Mouse (Mus musculus): ENCODE results near the gene Clk1. TPM values are rescaled to one million over a fixed set of nuclear protein-coding genes. Genes with fewer than 3 reads are reported as not detected.

Gene Clk1
- polyA plus RNA-seq, 1 experiment = 48.1 TPM

- Histone ChIP-seq H3K27me3 (ENCODE audit: control insufficient read depth, insufficient read depth, low read length) (no peaks in the 10 kb centered on the region), H3K27ac (ENCODE audit: insufficient read depth, low read length) (no peak overlapping the region), H3K36me3 (ENCODE audit: control insufficient read depth, insufficient read depth, low read length) (peaks cover 45% of the 10 kb centered on the region), H3K4me1 (ENCODE audit: control insufficient read depth, insufficient read depth, insufficient read length) (no peaks in the 10 kb centered on the region), H3K4me3 (ENCODE audit: extremely low read depth, insufficient read depth, insufficient read length) (no peak overlapping the region)
- TF ChIP-seq CTCF (IDR thresholded peaks at IDR 0.05; ENCODE audit: extremely low read depth, insufficient read depth, insufficient read length, insufficient replicate concordance) (no peak), POLR2A (IDR thresholded peaks at IDR 0.05; ENCODE audit: low read depth, low read length) (no peak)
- DNase-seq (ENCODE audit: low read depth in 1 of 2, low spot score in 2 of 2) = no peak
- 76% methylated on average over 5 of the region's 5 CpGs for whole genome bisulfite sequencing
Measured at GRCm38 (mm10) chr1:58409553-58410197, 14.2 kb downstream of the Clk1 start.

- no peak overlapping the region for H3K4me3 ChIP-seq (ENCODE audit: extremely low read depth, insufficient read depth, insufficient read length)
- no peak for TF ChIP-seq POLR2A (IDR thresholded peaks at IDR 0.05; ENCODE audit: low read depth, low read length)
- TF ChIP-seq CTCF (IDR thresholded peaks at IDR 0.05; ENCODE audit: extremely low read depth, insufficient read depth, insufficient read length, insufficient replicate concordance) = no peak
- H3K36me3 ChIP-seq (ENCODE audit: control insufficient read depth, insufficient read depth, low read length) = peaks cover 41% of the 10 kb centered on the region
- H3K4me1 ChIP-seq (ENCODE audit: control insufficient read depth, insufficient read depth, insufficient read length) = no peaks in the 10 kb centered on the region
- H3K27me3 ChIP-seq (ENCODE audit: control insufficient read depth, insufficient read depth, low read length) = no peaks in the 10 kb centered on the region
- H3K27ac ChIP-seq (ENCODE audit: insufficient read depth, low read length) = no peak overlapping the region
- no peak for DNase-seq (ENCODE audit: low read depth in 1 of 2, low spot score in 2 of 2)
- 89% methylated on average over 6 of the region's 6 CpGs for WGBS
Measured at GRCm38 (mm10) chr1:58408141-58408540, 15.7 kb downstream of the Clk1 start.

- 98% methylated on average over 7 of the region's 7 CpGs for WGBS
- Histone ChIP-seq H3K4me3 (ENCODE audit: extremely low read depth, insufficient read depth, insufficient read length) (no peak overlapping the region), H3K27me3 (ENCODE audit: control insufficient read depth, insufficient read depth, low read length) (no peaks in the 10 kb centered on the region), H3K4me1 (ENCODE audit: control insufficient read depth, insufficient read depth, insufficient read length) (no peaks in the 10 kb centered on the region), H3K27ac (ENCODE audit: insufficient read depth, low read length) (no peak overlapping the region), H3K36me3 (ENCODE audit: control insufficient read depth, insufficient read depth, low read length) (peaks cover 43% of the 10 kb centered on the region)
- DNase-seq (ENCODE audit: low read depth in 1 of 2, low spot score in 2 of 2) = no peak
- no peak for TF ChIP-seq CTCF (IDR thresholded peaks at IDR 0.05; ENCODE audit: extremely low read depth, insufficient read depth, insufficient read length, insufficient replicate concordance)
- no peak for TF ChIP-seq POLR2A (IDR thresholded peaks at IDR 0.05; ENCODE audit: low read depth, low read length)
Measured at GRCm38 (mm10) chr1:58407321-58407720, 16.5 kb downstream of the Clk1 start.

GRCm38 (mm10) chr1:58403745-58404144 lies 20.1 kb downstream of the Clk1 start:
- no peak overlapping the region for H3K4me3 ChIP-seq (ENCODE audit: extremely low read depth, insufficient read depth, insufficient read length)
- no peak for DNase-seq (ENCODE audit: low read depth in 1 of 2, low spot score in 2 of 2)
- H3K27ac ChIP-seq (ENCODE audit: insufficient read depth, low read length) = no peak overlapping the region
- peaks cover 43% of the 10 kb centered on the region for H3K36me3 ChIP-seq (ENCODE audit: control insufficient read depth, insufficient read depth, low read length)
- no peaks in the 10 kb centered on the region for H3K4me1 ChIP-seq (ENCODE audit: control insufficient read depth, insufficient read depth, insufficient read length)
- no peaks in the 10 kb centered on the region for H3K27me3 ChIP-seq (ENCODE audit: control insufficient read depth, insufficient read depth, low read length)
- TF ChIP-seq CTCF (IDR thresholded peaks at IDR 0.05; ENCODE audit: extremely low read depth, insufficient read depth, insufficient read length, insufficient replicate concordance) (no peak), POLR2A (IDR thresholded peaks at IDR 0.05; ENCODE audit: low read depth, low read length) (no peak)
- WGBS = 90% methylated on average over 5 of the region's 5 CpGs

GRCm38 (mm10) chr1:58401396-58401795 lies 22.5 kb downstream of the Clk1 start:
- no peak for DNase-seq (ENCODE audit: low read depth in 1 of 2, low spot score in 2 of 2)
- Histone ChIP-seq H3K4me1 (ENCODE audit: control insufficient read depth, insufficient read depth, insufficient read length) (no peaks in the 10 kb centered on the region), H3K27ac (ENCODE audit: insufficient read depth, low read length) (no peak overlapping the region), H3K36me3 (ENCODE audit: control insufficient read depth, insufficient read depth, low read length) (peaks cover 52% of the 10 kb centered on the region), H3K4me3 (ENCODE audit: extremely low read depth, insufficient read depth, insufficient read length) (no peak overlapping the region), H3K27me3 (ENCODE audit: control insufficient read depth, insufficient read depth, low read length) (no peaks in the 10 kb centered on the region)
- TF ChIP-seq POLR2A (IDR thresholded peaks at IDR 0.05; ENCODE audit: low read depth, low read length) (no peak), CTCF (IDR thresholded peaks at IDR 0.05; ENCODE audit: extremely low read depth, insufficient read depth, insufficient read length, insufficient replicate concordance) (no peak)
- WGBS = 95% methylated on average over 6 of the region's 6 CpGs

GRCm38 (mm10) chr1:58397731-58398130 lies 26.1 kb downstream of the Clk1 start:
- H3K4me3 ChIP-seq (ENCODE audit: extremely low read depth, insufficient read depth, insufficient read length) = no peak overlapping the region
- 95% methylated on average over 6 of the region's 6 CpGs for WGBS
- TF ChIP-seq POLR2A (IDR thresholded peaks at IDR 0.05; ENCODE audit: low read depth, low read length) (no peak), CTCF (IDR thresholded peaks at IDR 0.05; ENCODE audit: extremely low read depth, insufficient read depth, insufficient read length, insufficient replicate concordance) (no peak)
- no peak overlapping the region for H3K27ac ChIP-seq (ENCODE audit: insufficient read depth, low read length)
- no peaks in the 10 kb centered on the region for H3K4me1 ChIP-seq (ENCODE audit: control insufficient read depth, insufficient read depth, insufficient read length)
- H3K36me3 ChIP-seq (ENCODE audit: control insufficient read depth, insufficient read depth, low read length) = peaks cover 40% of the 10 kb centered on the region
- H3K27me3 ChIP-seq (ENCODE audit: control insufficient read depth, insufficient read depth, low read length) = 0 out of 2 replicates have a peak, but pooled peaks cover 1% of the 10 kb centered on the region
- no peak for DNase-seq (ENCODE audit: low read depth in 1 of 2, low spot score in 2 of 2)

GRCm38 (mm10) chr1:58396179-58396578 lies 27.7 kb downstream of the Clk1 start:
- WGBS = 93% methylated on average over 1 of the region's 1 CpGs
- H3K27me3 ChIP-seq (ENCODE audit: control insufficient read depth, insufficient read depth, low read length) = 0 out of 2 replicates have a peak, but pooled peaks cover 1% of the 10 kb centered on the region
- no peak for DNase-seq (ENCODE audit: low read depth in 1 of 2, low spot score in 2 of 2)
- TF ChIP-seq POLR2A (IDR thresholded peaks at IDR 0.05; ENCODE audit: low read depth, low read length) (no peak), CTCF (IDR thresholded peaks at IDR 0.05; ENCODE audit: extremely low read depth, insufficient read depth, insufficient read length, insufficient replicate concordance) (no peak)
- no peak overlapping the region for H3K27ac ChIP-seq (ENCODE audit: insufficient read depth, low read length)
- peaks cover 33% of the 10 kb centered on the region for H3K36me3 ChIP-seq (ENCODE audit: control insufficient read depth, insufficient read depth, low read length)
- no peak overlapping the region for H3K4me3 ChIP-seq (ENCODE audit: extremely low read depth, insufficient read depth, insufficient read length)
- no peaks in the 10 kb centered on the region for H3K4me1 ChIP-seq (ENCODE audit: control insufficient read depth, insufficient read depth, insufficient read length)

Data from spleen, adult 2 months (tissue).